Mouse (Mus musculus): Measurements from ENCODE around the gene Cycs. TPM values are rescaled to one million over a fixed set of nuclear protein-coding genes. Genes with fewer than 3 reads are reported as not detected.

Gene Cycs
- polyA plus RNA-seq, 1 experiment = 3.7 TPM

- no peak for TF ChIP-seq POLR2A (IDR thresholded peaks at IDR 0.05; ENCODE audit: control insufficient read depth, low read depth, low read length)
- TF ChIP-seq CTCF (IDR thresholded peaks at IDR 0.05; ENCODE audit: control insufficient read depth, insufficient read depth, insufficient replicate concordance, low read depth, low read length) = no peak
- Histone ChIP-seq H3K4me3 (ENCODE audit: control insufficient read depth, low read depth, low read length) (no peak overlapping the region), H3K4me1 (ENCODE audit: control insufficient read depth, insufficient read depth, low read length) (peaks cover 7% of the 10 kb centered on the region), H3K27ac (ENCODE audit: control insufficient read depth, insufficient read depth, low read depth, low read length) (no peak overlapping the region), H3K36me3 (ENCODE audit: control insufficient read depth, insufficient read depth, low read length) (no peaks in the 10 kb centered on the region), H3K27me3 (ENCODE audit: control insufficient read depth, insufficient read depth, low read length) (no peaks in the 10 kb centered on the region; the same call in 1 of the 2 replicates)
These were observed 37.1 kb downstream of the Cycs start for GRCm38 (mm10) chr6:50529194-50529593.

DNA sequence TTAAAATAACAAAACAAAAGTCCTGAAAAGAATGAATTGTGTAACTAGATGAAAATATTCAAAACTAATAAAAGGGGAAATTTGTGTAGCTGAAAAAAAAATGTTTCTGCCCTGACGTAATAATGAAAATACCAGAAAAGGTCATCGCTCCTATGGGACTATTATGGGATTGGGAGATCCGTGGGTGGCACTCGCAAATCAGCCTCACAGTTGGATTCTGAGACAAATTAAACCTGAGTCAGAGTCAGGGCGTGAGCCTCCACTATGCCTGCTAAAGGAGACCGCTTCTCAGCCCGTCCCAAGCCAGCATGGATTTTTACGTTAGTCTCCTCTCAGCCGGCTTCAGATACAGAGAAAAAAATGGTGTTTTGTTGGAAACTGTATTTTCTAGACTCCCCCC is 38.9 kb downstream of the Cycs start:
- Histone ChIP-seq H3K36me3 (ENCODE audit: control insufficient read depth, insufficient read depth, low read length) (no peaks in the 10 kb centered on the region), H3K4me1 (ENCODE audit: control insufficient read depth, insufficient read depth, low read length) (peaks cover 7% of the 10 kb centered on the region), H3K27ac (ENCODE audit: control insufficient read depth, insufficient read depth, low read depth, low read length) (no peak overlapping the region), H3K27me3 (ENCODE audit: control insufficient read depth, insufficient read depth, low read length) (no peaks in the 10 kb centered on the region; the same call in 1 of the 2 replicates), H3K4me3 (ENCODE audit: control insufficient read depth, low read depth, low read length) (no peak overlapping the region)
- TF ChIP-seq POLR2A (IDR thresholded peaks at IDR 0.05; ENCODE audit: control insufficient read depth, low read depth, low read length) (no peak), CTCF (IDR thresholded peaks at IDR 0.05; ENCODE audit: control insufficient read depth, insufficient read depth, insufficient replicate concordance, low read depth, low read length) (no peak)

DNA sequence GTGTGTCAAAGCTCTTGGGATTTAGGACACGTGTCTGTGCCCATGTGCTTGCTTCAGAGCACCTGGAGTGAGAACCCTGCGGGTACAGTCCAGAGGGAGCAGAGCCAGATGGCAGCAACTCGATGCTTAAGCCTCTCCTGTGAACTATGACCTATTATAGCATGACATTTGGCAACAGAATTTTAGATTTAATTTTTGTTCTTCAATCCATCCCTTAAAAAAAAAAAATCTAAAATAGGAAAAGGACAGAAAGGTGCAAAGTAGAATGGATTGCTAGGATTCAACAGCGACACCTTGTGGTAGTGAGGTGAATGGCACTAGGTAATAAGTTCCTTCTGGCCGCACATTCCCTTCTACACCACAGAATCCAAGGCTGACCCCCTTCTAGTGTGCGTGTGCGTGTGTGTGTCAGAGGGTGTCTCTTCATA is 39.7 kb downstream of the Cycs start:
- Histone ChIP-seq H3K27me3 (ENCODE audit: control insufficient read depth, insufficient read depth, low read length) (no peaks in the 10 kb centered on the region; the same call in 1 of the 2 replicates), H3K27ac (ENCODE audit: control insufficient read depth, insufficient read depth, low read depth, low read length) (no peak overlapping the region), H3K36me3 (ENCODE audit: control insufficient read depth, insufficient read depth, low read length) (no peaks in the 10 kb centered on the region), H3K4me3 (ENCODE audit: control insufficient read depth, low read depth, low read length) (no peak overlapping the region), H3K4me1 (ENCODE audit: control insufficient read depth, insufficient read depth, low read length) (peaks cover 7% of the 10 kb centered on the region)
- TF ChIP-seq POLR2A (IDR thresholded peaks at IDR 0.05; ENCODE audit: control insufficient read depth, low read depth, low read length) = no peak
- peak; percentile 74; the same call in 1 of the 2 replicates for TF ChIP-seq CTCF (IDR thresholded peaks at IDR 0.05; ENCODE audit: control insufficient read depth, insufficient read depth, insufficient replicate concordance, low read depth, low read length)

GRCm38 (mm10) chr6:50525846-50526245 is 40.5 kb downstream of the Cycs start:
- no peak overlapping the region for H3K4me3 ChIP-seq (ENCODE audit: control insufficient read depth, low read depth, low read length)
- H3K36me3 ChIP-seq (ENCODE audit: control insufficient read depth, insufficient read depth, low read length) = no peaks in the 10 kb centered on the region
- H3K27ac ChIP-seq (ENCODE audit: control insufficient read depth, insufficient read depth, low read depth, low read length) = no peak overlapping the region
- H3K27me3 ChIP-seq (ENCODE audit: control insufficient read depth, insufficient read depth, low read length) = no peaks in the 10 kb centered on the region; the same call in 1 of the 2 replicates
- H3K4me1 ChIP-seq (ENCODE audit: control insufficient read depth, insufficient read depth, low read length) = peaks cover 7% of the 10 kb centered on the region
- no peak for TF ChIP-seq POLR2A (IDR thresholded peaks at IDR 0.05; ENCODE audit: control insufficient read depth, low read depth, low read length)
- no peak for TF ChIP-seq CTCF (IDR thresholded peaks at IDR 0.05; ENCODE audit: control insufficient read depth, insufficient read depth, insufficient replicate concordance, low read depth, low read length)

- no peak for TF ChIP-seq POLR2A (IDR thresholded peaks at IDR 0.05; ENCODE audit: control insufficient read depth, low read depth, low read length)
- TF ChIP-seq CTCF (IDR thresholded peaks at IDR 0.05; ENCODE audit: control insufficient read depth, insufficient read depth, insufficient replicate concordance, low read depth, low read length) = no peak
- no peaks in the 10 kb centered on the region for H3K36me3 ChIP-seq (ENCODE audit: control insufficient read depth, insufficient read depth, low read length)
- no peaks in the 10 kb centered on the region; the same call in 1 of the 2 replicates for H3K27me3 ChIP-seq (ENCODE audit: control insufficient read depth, insufficient read depth, low read length)
- peaks cover 7% of the 10 kb centered on the region for H3K4me1 ChIP-seq (ENCODE audit: control insufficient read depth, insufficient read depth, low read length)
- no peak overlapping the region for H3K4me3 ChIP-seq (ENCODE audit: control insufficient read depth, low read depth, low read length)
- H3K27ac ChIP-seq (ENCODE audit: control insufficient read depth, insufficient read depth, low read depth, low read length) = no peak overlapping the region
These were observed 42.0 kb downstream of the Cycs start for GRCm38 (mm10) chr6:50524261-50524896.

DNA sequence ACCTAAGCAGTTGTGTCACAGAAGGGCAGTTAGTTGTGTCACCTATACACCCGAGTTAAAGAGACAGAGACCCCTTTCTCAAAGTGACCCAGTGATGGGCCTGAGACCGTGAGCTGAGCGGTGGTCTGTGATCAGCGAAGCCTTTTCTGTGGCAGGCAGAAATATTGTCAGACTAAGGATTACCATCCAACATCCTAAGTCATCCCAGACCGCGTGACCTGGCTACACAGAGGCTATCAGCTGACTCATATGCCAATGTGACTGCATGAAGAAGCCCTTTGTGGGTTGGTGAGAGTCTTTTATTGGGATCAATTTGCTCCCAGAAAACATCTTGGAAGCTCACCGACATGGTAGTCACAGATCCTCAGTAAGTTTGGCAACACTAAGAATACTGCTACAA is 43.6 kb downstream of the Cycs start:
- Histone ChIP-seq H3K4me1 (ENCODE audit: control insufficient read depth, insufficient read depth, low read length) (peaks cover 2% of the 10 kb centered on the region; the same call in 1 of the 2 replicates), H3K36me3 (ENCODE audit: control insufficient read depth, insufficient read depth, low read length) (no peaks in the 10 kb centered on the region), H3K27me3 (ENCODE audit: control insufficient read depth, insufficient read depth, low read length) (no peaks in the 10 kb centered on the region), H3K27ac (ENCODE audit: control insufficient read depth, insufficient read depth, low read depth, low read length) (no peak overlapping the region), H3K4me3 (ENCODE audit: control insufficient read depth, low read depth, low read length) (no peak overlapping the region)
- TF ChIP-seq POLR2A (IDR thresholded peaks at IDR 0.05; ENCODE audit: control insufficient read depth, low read depth, low read length) (no peak), CTCF (IDR thresholded peaks at IDR 0.05; ENCODE audit: control insufficient read depth, insufficient read depth, insufficient replicate concordance, low read depth, low read length) (no peak)

DNA sequence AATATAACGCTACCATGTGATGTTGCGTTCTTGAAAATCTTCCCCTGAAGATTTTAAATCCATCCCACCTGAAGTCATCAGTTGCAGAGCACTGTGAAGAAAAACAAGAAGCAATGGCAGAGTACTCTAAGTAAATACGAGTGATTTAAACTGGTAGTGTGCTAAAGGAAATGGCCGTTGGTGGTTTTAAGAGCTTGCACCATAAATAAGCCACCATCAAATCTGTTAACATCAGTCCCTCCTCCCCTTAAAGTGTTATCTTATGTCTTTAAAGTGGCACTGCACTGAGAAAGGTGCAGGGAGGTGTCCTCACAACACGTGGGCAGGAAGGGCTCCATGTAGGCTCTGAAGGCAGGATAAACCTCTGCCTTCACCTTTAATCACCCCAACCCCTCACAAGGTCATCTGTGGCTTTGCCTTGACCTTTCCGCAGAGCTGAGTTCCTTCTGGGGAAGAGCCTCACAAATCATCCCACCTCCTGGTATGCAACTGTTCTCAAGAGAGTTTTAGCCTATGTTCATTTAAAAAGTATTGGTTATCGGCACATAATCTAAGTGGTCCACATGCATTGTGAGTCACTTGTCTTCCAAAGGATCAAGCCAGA is 44.7 kb downstream of the Cycs start:
- no peaks in the 10 kb centered on the region for H3K27me3 ChIP-seq (ENCODE audit: control insufficient read depth, insufficient read depth, low read length)
- H3K4me1 ChIP-seq (ENCODE audit: control insufficient read depth, insufficient read depth, low read length) = peaks cover 2% of the 10 kb centered on the region; the same call in 1 of the 2 replicates
- TF ChIP-seq CTCF (IDR thresholded peaks at IDR 0.05; ENCODE audit: control insufficient read depth, insufficient read depth, insufficient replicate concordance, low read depth, low read length) (no peak), POLR2A (IDR thresholded peaks at IDR 0.05; ENCODE audit: control insufficient read depth, low read depth, low read length) (no peak)
- H3K4me3 ChIP-seq (ENCODE audit: control insufficient read depth, low read depth, low read length) = no peak overlapping the region
- no peaks in the 10 kb centered on the region for H3K36me3 ChIP-seq (ENCODE audit: control insufficient read depth, insufficient read depth, low read length)
- no peak overlapping the region for H3K27ac ChIP-seq (ENCODE audit: control insufficient read depth, insufficient read depth, low read depth, low read length)

Data from testis, adult 2 months (tissue).